ENCODE assay signal across 35 mouse cellular contexts in genomic region chr7:46686827-46687226, GRCm38 (mm10). TPM values are rescaled to one million over a fixed set of nuclear protein-coding genes. Genes with fewer than 3 reads are reported as not detected.
DNase-seq lines count a peak whose midpoint lies in the region; TF ChIP-seq lines count a peak whose summit lies in the region.
"Had no signal": no experiment of that assay in that cellular context is flagged by ENCODE, and none has a peak within 500 bp of the region (broad histone marks: within the 10 kb centered on the region; RNA-seq: fewer than 3 reads in every experiment).

No protein-coding gene starts in this region.

- no peak overlapping the region for H3K4me3 ChIP-seq in spleen, adult 2 months (ENCODE audit: extremely low read depth, insufficient read depth, insufficient read length)
- H3K4me3 ChIP-seq in kidney, adult 2 months (ENCODE audit: insufficient read depth, low read depth, low read length), result no peak overlapping the region
- H3K4me3 ChIP-seq: embryonic facial prominence, embryonic 15.5 days; heart, embryonic 13.5 days; hindbrain, embryonic 12.5 days; limb, embryonic 15.5 days; lung, embryonic 15.5 days; myocyte had no signal

- peak; percentile 5 to 39 for DNase-seq in spleen, adult 2 months (ENCODE audit: low read depth in 1 of 2, low spot score in 2 of 2)
- DNase-seq in spleen, adult 12 weeks (ENCODE audit: low spot score), result no peak
- peak; percentile 26 for DNase-seq in induced T-regulatory cell, adult 2 months (ENCODE audit: low read depth)
- DNase-seq in thymus, postnatal 14 days, result peak; percentile 39
- no peak for DNase-seq in kidney, adult 2 months
- DNase-seq in frontal cortex, adult 2 months (ENCODE audit: extremely low spot score in 1 of 2, low spot score in 1 of 2), result no peak
- no peak for DNase-seq in heart, adult 18-20 months
- DNase-seq: adrenal gland, postnatal 10 days; cerebellum, adult 8-10 months; gastrocnemius, postnatal 14 days; heart, adult 11 months; kidney, adult 18-20 months; left cerebral cortex, postnatal 4 days; lung, postnatal 4 days; right cerebral cortex, postnatal 4 days had no signal

- 52% methylated on average over 5 of the region's 5 CpGs for WGBS in spleen, adult 2 months
- 83% methylated on average over 5 of the region's 5 CpGs for WGBS in kidney, adult 2 months

- H3K4me1 ChIP-seq in spleen, adult 2 months (ENCODE audit: control insufficient read depth, insufficient read depth, insufficient read length), result peaks cover 5% of the 10 kb centered on the region; the same call in 1 of the 2 replicates
- no peaks in the 10 kb centered on the region for H3K4me1 ChIP-seq in kidney, adult 2 months (ENCODE audit: control insufficient read depth, insufficient read depth, low read length)
- H3K4me1 ChIP-seq: embryonic facial prominence, embryonic 15.5 days; heart, embryonic 13.5 days; hindbrain, embryonic 12.5 days; limb, embryonic 15.5 days; lung, embryonic 15.5 days had no signal

- TF ChIP-seq POLR2A in spleen, adult 2 months (IDR thresholded peaks at IDR 0.05; ENCODE audit: low read depth, low read length), result no peak
- TF ChIP-seq POLR2A in kidney, adult 2 months (IDR thresholded peaks at IDR 0.05; ENCODE audit: low read depth, low read length), result no peak

- no peak for TF ChIP-seq CTCF in spleen, adult 2 months (IDR thresholded peaks at IDR 0.05; ENCODE audit: extremely low read depth, insufficient read depth, insufficient read length, insufficient replicate concordance)
- TF ChIP-seq CTCF in kidney, adult 2 months (conservative IDR thresholded peaks at IDR 0.05; ENCODE audit: insufficient read depth, insufficient read length, low read depth, low read length), result no peak

- H3K27ac ChIP-seq in spleen, adult 2 months (ENCODE audit: insufficient read depth, low read length), result no peak overlapping the region
- H3K27ac ChIP-seq in kidney, adult 2 months (ENCODE audit: insufficient read depth, low read depth, low read length), result no peak overlapping the region
- H3K27ac ChIP-seq: embryonic facial prominence, embryonic 15.5 days; heart, embryonic 13.5 days; hindbrain, embryonic 12.5 days; kidney, postnatal 0 days; limb, embryonic 15.5 days; liver, embryonic 14.5 days; lung, embryonic 15.5 days had no signal

- H3K27me3 ChIP-seq in spleen, adult 2 months (ENCODE audit: control insufficient read depth, insufficient read depth, low read length), result no peaks in the 10 kb centered on the region
- no peaks in the 10 kb centered on the region; the same call in 1 of the 2 replicates for H3K27me3 ChIP-seq in kidney, adult 2 months (replicated peaks; ENCODE audit: control insufficient read depth, insufficient read depth, low read length)
- H3K27me3 ChIP-seq: embryonic facial prominence, embryonic 15.5 days; heart, embryonic 13.5 days; hindbrain, embryonic 12.5 days; limb, embryonic 15.5 days; lung, embryonic 15.5 days; Patski had no signal

- H3K36me3 ChIP-seq in spleen, adult 2 months (ENCODE audit: control insufficient read depth, insufficient read depth, low read length), result peaks cover 11% of the 10 kb centered on the region
- H3K36me3 ChIP-seq in kidney, adult 2 months (ENCODE audit: control insufficient read depth, insufficient read depth, low read length), result no peaks in the 10 kb centered on the region

RNA-seq across cellular contexts. Expression of gene Tph1, which starts 14.5 kb away (rescaled TPM):
- polyA plus RNA-seq in spleen, adult 2 months (2012; rRNA removed), result not detected in 2 replicates
- polyA plus RNA-seq in kidney, adult 2 months (2012; rRNA removed), result not detected in 2 replicates
- 0.27 and 0.34 TPM in 2 replicates for polyA plus RNA-seq in frontal cortex, adult 2 months (2012; rRNA removed)
- total RNA-seq in heart, adult 18-20 months (2021), result not detected
- total RNA-seq: adrenal gland, postnatal 10 days; common myeloid progenitor, adult 5-6 weeks; heart, postnatal 25 days; megakaryocyte-erythroid progenitor cell, adult 5-6 weeks had no signal
- polyA plus RNA-seq: heart, embryonic 13.5 days; liver, embryonic 14.5 days; Patski; stomach, embryonic 14.5 days had no signal

RNA-seq across cellular contexts. Expression of gene Saal1, which starts 23.7 kb away (rescaled TPM):
- 5.0 and 5.8 TPM in 2 replicates for polyA plus RNA-seq in spleen, adult 2 months (2012; rRNA removed)
- polyA plus RNA-seq in kidney, adult 2 months (2012; rRNA removed), result 5.2 and 5.3 TPM in 2 replicates
- 8.1 and 9.1 TPM in 2 replicates for polyA plus RNA-seq in frontal cortex, adult 2 months (2012; rRNA removed)
- total RNA-seq in heart, adult 18-20 months (2021), result 1 to 10 TPM; 3.5 to 5.3 TPM

RNA-seq across cellular contexts. Expression of gene Saa3, which starts 28.7 kb away (rescaled TPM):
- polyA plus RNA-seq in spleen, adult 2 months (2012; rRNA removed), result 0.21 and 0.33 TPM in 2 replicates
- 0.17 and 0.20 TPM in 2 replicates for polyA plus RNA-seq in kidney, adult 2 months (2012; rRNA removed)
- polyA plus RNA-seq in frontal cortex, adult 2 months (2012; rRNA removed), result not detected in 2 replicates
- total RNA-seq in heart, adult 18-20 months (2021), result 1 to 10 TPM; 1.4 to 1.7 TPM
- total RNA-seq: common myeloid progenitor, adult 5-6 weeks; gastrocnemius, postnatal 14 days; layer of hippocampus, postnatal 14 days; left cerebral cortex, postnatal 4 days; megakaryocyte-erythroid progenitor cell, adult 5-6 weeks had no signal
- polyA plus RNA-seq: activated CD4-positive, CD25-positive, alpha-beta regulatory T cell, adult 4 months; heart, embryonic 13.5 days; stomach, embryonic 14.5 days had no signal

RNA-seq across cellular contexts. Expression of gene Saa4, which starts 45.6 kb away (rescaled TPM):
- not detected in 2 replicates for polyA plus RNA-seq in spleen, adult 2 months (2012; rRNA removed)
- polyA plus RNA-seq in kidney, adult 2 months (2012; rRNA removed), result not detected in 2 replicates
- polyA plus RNA-seq in frontal cortex, adult 2 months (2012; rRNA removed), result not detected in 2 replicates
- total RNA-seq in heart, adult 18-20 months (2021), result not detected
- total RNA-seq: common myeloid progenitor, adult 5-6 weeks; ES-E14; gastrocnemius, postnatal 14 days; heart, postnatal 25 days; layer of hippocampus, postnatal 14 days; left cerebral cortex, adult 8-10 months; left cerebral cortex, postnatal 4 days; megakaryocyte-erythroid progenitor cell, adult 5-6 weeks had no signal
- polyA plus RNA-seq: activated CD4-positive, CD25-positive, alpha-beta regulatory T cell, adult 4 months; embryonic facial prominence, embryonic 15.5 days; forebrain, embryonic 14.5 days; heart, embryonic 13.5 days; hindbrain, embryonic 12.5 days; kidney, postnatal 0 days; limb, embryonic 15.5 days; lung, embryonic 15.5 days; midbrain, embryonic 16.5 days; myocyte; neural tube, embryonic 14.5 days; Patski; stomach, embryonic 14.5 days had no signal

RNA-seq across cellular contexts. Expression of gene Sergef, which starts 47.2 kb away (rescaled TPM):
- 7.4 and 11.3 TPM in 2 replicates for polyA plus RNA-seq in spleen, adult 2 months (2012; rRNA removed)
- polyA plus RNA-seq in kidney, adult 2 months (2012; rRNA removed), result 16.0 and 16.8 TPM in 2 replicates
- 48.0 and 50.4 TPM in 2 replicates for polyA plus RNA-seq in frontal cortex, adult 2 months (2012; rRNA removed)
- total RNA-seq in heart, adult 18-20 months (2021), result 1 to 10 TPM; 3.8 to 5.9 TPM

Comparison
In these comparisons a context has a peak if more than half of its experiments do, and no peak if none do; other contexts are left out.
1. DNase-seq: peak in spleen, adult 2 months (2 of 2), induced T-regulatory cell, adult 2 months (single experiment) and thymus, postnatal 14 days (single experiment); none in spleen, adult 12 weeks (single experiment), kidney, adult 2 months (single experiment), frontal cortex, adult 2 months (0 of 2) and heart, adult 18-20 months (0 of 2).